Mouse (Mus musculus): Measurements from ENCODE around the gene Fbxl13.

The Fbxl13 gene

DNA sequence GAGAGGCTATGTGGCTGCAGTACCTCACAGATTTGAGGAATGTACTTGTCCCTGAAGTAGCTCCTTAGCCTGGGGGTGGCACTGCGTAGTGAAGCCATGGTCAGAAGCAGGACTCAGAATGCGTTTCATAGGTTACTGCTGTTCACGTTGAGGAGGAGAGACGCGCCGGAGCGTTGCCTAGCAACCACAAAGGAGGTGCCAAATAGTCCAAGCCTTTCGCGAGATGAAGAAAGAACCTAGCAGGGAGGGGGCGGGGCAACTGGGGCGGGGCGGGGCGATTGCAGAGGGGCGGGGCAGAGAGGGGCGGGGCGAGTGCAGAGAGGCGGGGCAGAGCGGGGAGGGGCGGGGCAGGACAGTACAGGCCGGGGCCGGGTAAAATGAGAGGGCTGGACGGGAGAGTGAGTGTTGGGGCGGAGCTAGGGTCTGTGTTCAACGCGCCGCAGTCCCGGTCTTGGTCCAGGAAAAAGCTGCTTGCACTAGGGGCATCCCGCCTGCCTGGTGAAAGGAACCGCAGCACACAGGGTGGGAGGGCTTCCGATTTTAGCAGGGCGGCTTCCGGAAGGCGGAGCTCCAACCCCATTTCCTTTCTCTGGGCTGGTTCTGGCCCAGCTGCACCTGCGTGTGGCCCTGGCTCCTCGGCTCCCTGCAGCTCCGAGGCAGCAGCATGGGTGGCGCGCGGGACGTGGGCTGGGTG lies at the start of gene Fbxl13, which contains the start of gene Armc10:
Fbxl13 (minus strand) TSS at position 196 of the 694 bp plus-strand sequence.
Armc10 (plus strand) TSS at position 375 of the 694 bp plus-strand sequence.
- CTCF ChIA-PET = no interaction called here

DNA sequence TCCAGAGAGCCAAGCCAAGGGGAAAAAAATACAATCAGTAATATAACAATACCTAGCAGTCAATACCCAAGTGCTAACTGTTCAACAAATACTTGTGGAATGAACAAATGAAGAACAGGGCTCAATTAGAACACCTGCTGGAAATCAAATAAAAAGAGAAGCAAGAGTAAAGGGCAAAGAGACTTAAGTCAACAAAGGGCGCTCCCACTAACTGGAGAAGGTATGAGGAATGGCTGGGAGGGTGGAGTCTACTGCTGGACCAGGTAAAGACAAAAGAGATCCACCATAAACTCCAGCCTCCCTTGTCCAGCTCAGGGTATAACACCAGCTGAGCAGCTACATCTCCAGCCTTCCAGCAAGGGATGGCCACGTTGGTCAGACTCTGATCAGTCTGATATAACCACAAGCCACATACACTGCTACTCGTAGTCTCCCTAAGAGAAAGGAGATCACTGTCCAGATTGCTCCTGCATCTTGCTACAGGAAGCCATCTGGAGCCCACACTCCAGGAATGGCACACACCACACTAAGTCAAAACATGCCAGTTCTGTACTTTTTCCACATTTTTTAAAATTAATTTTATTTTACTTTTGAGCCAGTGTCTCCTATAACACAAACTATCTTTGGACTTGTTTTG lies 49.5 kb upstream of the Fbxl13 start:
- CTCF ChIA-PET = no interaction called here

- CTCF ChIA-PET = no interaction called here
Observed at GRCm38 (mm10) chr5:21693372-21693870, 48.0 kb upstream of the Fbxl13 start.

DNA sequence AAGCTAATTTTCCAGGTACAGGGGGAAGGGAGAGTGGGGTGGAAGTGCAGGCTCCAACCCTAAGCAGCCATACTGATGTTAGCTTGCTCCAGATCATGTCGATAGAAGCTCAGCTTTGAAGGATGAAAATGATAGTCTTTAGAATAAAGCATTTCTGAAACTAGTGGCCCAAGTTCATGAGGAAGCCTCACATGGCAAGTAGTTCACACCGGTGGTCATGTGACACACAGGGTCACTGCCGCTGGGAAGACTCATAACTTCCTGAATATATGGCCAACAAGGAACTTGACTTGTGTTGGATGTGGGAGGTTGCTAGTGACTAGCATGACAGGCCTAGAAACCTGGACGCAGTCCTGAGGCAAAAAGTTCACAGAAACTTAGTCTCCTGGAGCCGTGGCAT lies 46.8 kb upstream of the Fbxl13 start:
- CTCF ChIA-PET = no interaction called here

GRCm38 (mm10) chr5:21687042-21687441 lies 41.6 kb upstream of the Fbxl13 start:
- CTCF ChIA-PET = interaction anchor here (0.6 kb wide), 1 partner anchor 850 kb away, joined by 3 read pairs; no protein-coding TSS in a partner anchor

GRCm38 (mm10) chr5:21685001-21685400 lies 39.6 kb upstream of the Fbxl13 start:
- CTCF ChIA-PET = no interaction called here

- CTCF ChIA-PET = no interaction called here
Observed at GRCm38 (mm10) chr5:21683811-21684210, 38.4 kb upstream of the Fbxl13 start.

- CTCF ChIA-PET = no interaction called here
Observed at GRCm38 (mm10) chr5:21680940-21681339, 35.5 kb upstream of the Fbxl13 start.

- CTCF ChIA-PET = no interaction called here
Observed at GRCm38 (mm10) chr5:21680029-21680428, 34.6 kb upstream of the Fbxl13 start.

- CTCF ChIA-PET = interaction anchor here (0.7 kb wide), 1 partner anchor 495 kb away, joined by 5 read pairs; no protein-coding TSS in a partner anchor
Observed at GRCm38 (mm10) chr5:21678363-21678762, 32.9 kb upstream of the Fbxl13 start.

DNA sequence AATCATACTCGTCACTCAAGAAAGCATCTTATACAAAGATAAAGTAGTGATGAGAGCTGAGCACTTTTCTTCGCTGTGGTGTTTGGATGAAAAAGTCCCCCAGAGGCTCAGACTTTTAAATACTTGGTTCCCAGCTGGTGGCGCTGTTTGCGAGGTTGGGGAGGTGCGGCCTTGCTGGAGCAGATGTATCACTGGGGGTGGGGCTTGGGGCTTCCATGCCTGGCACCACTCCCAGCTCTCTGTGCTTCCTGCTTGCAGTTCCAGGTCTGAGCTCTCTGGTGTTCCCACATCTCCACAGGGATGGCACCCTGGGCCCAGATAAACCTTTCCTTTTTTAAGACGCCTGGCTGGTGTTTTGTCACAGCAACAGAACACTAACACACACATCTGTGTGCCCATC lies 32.5 kb upstream of the Fbxl13 start:
- CTCF ChIA-PET = interaction anchor here (0.7 kb wide), 1 partner anchor 495 kb away, joined by 5 read pairs; no protein-coding TSS in a partner anchor

GRCm38 (mm10) chr5:21675494-21675893 lies 30.1 kb upstream of the Fbxl13 start:
- CTCF ChIA-PET = no interaction called here

DNA sequence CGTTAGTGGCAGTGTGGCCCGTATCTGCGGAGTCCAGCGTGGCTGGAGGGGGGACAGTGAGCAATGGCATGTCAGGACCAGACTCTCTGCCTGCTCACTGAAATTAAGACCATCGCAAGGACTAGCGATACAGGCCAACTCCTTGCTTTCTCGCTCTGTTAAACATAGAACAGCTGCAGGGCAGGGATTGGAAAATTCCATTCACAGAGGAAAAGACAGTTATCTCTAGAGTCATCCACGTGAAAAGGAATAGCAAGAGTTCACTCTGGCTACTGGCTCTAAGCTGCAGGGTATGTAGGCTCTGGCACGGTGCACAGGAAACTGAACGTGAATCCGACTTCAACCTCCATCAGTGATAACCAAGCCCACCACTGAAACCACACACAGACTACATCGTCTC lies 29.6 kb upstream of the Fbxl13 start:
- CTCF ChIA-PET = interaction anchor here (1.2 kb wide), 1 partner anchor 16 kb away, joined by 3 read pairs; no protein-coding TSS in a partner anchor

DNA sequence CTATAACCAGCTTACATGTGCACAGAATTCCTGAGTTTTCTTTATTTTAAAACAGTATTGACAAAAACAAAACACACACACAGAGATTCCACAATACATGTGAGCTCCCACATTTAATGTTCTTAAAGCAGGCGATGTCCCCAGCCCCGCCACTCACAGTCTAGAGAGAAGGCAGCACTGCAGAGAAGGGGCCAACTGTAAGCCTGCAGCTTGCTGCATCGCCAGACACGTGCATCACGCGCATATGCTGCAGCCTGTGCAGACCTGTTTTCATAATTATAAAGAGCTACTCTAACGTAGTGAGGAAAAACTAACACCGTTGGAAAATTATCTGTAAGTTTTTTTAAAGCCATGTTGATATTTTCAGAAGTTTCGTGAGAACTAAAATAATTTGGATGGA lies 28.3 kb upstream of the Fbxl13 start:
- CTCF ChIA-PET = interaction anchor here (1.2 kb wide), 1 partner anchor 15 kb away, joined by 3 read pairs; no protein-coding TSS in a partner anchor

DNA sequence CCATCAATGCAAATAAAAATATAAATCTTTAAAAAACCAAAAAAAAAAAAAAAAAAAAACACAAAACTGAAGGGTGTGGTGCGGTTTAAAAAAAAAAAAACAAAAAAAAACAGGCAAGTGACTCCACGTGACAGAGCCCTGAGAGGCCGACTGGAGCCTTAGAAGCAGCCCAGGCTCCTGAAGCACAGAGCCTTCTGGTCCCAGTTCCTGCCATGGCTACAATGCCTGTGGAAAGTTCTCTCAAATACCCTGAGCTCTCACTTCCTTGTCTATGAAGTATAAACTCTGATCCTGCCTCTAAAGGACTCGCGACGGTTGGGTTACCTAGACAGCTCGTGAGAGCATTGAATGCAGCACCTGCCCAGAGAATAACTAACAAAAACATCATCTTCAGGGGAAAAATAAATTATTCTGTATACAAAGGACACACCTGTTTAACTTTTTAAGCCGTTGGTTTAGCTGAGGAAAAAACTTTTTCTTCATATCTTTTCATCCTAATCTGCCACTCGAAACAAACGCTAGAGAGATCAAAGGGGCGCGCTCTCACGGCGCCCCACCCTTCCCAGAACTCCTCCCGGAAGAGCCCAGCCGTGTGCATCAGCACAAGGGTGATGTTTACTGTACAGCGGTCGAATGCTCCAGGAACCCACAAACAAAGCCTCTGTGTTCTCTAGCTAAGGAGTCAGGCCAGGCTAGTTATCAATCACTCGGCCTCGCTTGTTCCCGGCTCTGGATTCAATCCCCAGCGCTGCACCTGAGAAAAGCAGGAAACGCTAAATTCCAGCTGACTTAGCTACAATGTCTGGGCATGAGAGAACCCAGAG lies 27.6 kb upstream of the Fbxl13 start:
- CTCF ChIA-PET = no interaction called here

DNA sequence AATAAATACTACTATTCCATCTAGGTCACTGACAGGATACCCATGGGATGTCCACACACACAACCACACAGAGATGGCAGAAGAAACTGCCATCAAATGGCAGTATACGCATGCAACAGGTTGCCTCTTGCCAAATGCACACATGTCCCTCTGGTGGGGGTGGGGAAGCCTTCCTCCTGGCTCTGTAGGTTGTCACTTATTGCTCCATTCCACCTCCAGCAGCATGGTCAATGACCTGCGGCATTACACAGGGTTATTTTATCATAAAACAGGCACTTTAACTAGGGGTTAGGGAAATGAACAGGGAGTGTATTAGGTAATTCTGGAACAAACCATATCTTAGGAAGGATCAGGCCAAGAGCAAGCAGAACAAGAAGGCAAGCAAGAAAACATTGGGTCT lies 23.9 kb upstream of the Fbxl13 start:
- CTCF ChIA-PET = no interaction called here

DNA sequence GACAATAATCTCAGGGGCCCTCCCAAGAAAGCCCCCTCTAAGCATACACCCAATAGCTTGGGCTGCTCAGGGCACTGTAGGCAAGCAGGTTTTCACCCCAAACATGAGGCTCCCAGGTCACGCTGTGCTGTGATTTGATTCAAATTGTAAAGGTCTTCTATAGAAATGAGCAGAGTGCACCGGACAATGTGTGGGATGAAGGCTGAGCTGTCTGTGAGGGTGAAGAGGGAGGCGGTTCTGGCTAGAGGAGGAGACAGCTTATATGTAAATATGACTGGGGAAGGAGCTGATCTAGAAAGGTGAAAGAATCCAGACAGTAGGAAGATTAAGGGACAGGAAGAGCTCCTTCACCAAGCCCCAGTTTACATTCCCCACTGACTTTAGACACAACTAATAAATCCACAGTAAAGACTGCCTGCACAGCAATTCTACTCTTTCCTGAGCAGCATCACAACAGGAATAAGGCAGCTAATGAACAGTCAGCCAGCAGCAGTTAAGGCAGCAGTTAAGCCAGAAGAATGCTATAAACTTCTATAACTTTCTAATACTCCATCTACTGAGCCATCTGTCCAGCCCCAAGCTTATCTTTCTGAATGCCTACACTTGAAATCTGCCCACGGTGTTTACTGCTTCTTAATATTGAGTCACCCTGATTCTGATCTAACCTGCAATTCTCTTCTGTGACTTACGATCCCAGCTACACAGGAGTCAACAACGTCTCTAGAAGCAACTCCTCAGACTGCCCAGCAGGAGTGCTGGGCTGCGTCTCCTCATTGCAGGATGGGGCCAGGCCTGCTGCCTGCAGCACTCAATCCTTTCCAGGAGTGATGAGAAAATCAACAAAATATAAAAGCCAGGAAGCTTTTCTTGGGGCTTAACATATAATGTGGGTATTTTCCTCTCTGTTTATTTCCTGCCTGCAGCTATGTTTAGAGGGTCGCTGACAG lies 22.0 kb upstream of the Fbxl13 start:
- CTCF ChIA-PET = interaction anchor here (0.5 kb wide), 1 partner anchor 10 kb away, joined by 3 read pairs; no protein-coding TSS in a partner anchor

- CTCF ChIA-PET = no interaction called here
Observed at GRCm38 (mm10) chr5:21663081-21663480, 17.6 kb upstream of the Fbxl13 start.

DNA sequence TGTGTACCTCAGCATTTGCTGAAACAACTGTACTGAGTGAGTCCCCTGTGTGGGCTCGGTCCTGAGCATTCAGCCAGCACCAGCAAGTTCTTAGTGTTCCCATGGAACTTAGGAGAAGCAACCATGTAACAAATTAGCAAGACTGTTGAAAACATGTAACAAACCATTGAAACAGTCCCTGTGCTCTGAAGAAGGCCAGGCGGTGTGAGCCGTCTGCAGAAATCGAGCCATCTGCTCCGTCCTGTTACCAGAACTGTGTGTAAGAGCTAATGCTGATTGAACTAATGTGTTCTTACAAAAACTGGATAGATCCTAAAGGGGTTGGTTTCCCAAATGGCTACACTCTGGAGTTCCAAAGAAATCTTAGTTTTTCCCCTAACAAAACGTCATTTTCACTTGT lies 15.4 kb upstream of the Fbxl13 start:
- CTCF ChIA-PET = no interaction called here

DNA sequence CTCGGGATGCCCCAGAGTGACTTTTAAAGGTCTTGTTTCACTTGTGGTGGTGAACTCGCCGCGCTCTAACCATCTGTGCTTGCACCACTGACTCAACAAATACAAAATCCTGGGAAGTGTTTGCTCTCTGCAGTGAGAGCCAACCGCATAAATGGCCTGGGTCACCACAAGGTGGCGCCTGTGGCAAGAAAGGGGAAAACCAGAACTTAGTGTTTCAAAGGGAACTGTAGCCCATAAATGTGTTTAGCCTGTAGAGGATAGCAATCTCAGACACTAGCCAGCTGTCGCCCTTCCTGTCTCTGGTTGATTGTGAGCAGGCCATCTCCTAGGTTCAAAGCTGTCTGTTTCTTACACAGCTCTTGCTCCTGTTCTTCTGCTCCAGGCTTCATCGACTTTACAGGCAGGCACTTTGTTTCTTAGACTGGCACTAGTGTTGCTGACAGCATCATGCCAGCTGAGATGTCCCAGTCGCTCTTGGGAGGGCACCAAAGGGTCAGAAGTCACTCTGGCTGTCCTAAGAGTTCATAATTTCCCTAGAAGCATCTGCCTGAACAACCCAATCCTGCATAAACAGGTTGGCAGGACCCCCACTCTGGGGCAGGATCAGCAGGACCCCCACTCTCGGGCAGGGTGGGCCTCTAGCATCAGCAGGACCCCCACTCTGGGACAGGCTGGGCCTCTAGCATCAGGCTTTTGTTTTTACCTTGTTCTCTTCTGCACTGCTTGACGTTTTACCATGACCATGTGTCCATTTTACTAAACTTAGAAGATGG lies 13.4 kb upstream of the Fbxl13 start:
- CTCF ChIA-PET = interaction anchor here (0.9 to 1.4 kb wide), 2 partner anchors 9 to 16 kb away, joined by 3 read pairs; no protein-coding TSS in a partner anchor

All from spleen, embryonic (tissue).